Mouse (Mus musculus): Measurements from ENCODE around the gene Trim17.
A peak's percentile ranks its signal among the peaks of the same experiment; 100 is the strongest.

Trim17 gene

DNA sequence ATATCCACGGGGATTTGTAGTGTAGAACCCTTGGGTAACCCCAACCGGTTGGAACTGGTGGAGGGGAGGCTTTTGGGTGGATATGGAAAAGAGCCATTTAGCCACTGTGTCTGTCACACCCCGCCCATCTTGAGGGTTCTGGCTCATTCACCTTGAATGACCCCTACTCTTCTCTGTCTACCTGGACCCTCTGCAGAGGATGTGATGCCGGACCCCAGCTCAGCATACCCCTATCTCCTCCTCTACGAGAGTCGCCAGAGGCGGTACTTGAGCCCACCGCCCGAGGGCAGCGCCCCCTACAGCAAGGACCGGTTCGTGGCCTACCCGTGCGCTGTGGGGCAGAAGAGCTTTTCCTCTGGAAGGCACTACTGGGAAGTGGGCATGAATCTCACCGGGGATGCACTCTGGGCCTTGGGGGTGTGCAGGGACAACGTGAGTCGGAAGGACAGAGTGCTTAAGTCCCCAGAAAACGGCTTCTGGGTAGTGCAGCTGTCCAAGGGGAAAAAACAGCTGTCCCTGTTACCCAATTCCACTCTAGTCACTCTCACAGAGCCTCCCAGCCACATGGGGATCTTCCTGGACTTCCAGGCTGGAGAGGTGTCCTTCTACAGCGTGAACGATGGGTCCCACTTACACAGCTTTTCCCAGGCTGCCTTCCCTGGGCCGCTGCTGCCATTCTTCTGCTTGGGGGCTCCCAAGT is 16.5 kb downstream of the Trim17 start:
- DNase-seq = no peak

DNA sequence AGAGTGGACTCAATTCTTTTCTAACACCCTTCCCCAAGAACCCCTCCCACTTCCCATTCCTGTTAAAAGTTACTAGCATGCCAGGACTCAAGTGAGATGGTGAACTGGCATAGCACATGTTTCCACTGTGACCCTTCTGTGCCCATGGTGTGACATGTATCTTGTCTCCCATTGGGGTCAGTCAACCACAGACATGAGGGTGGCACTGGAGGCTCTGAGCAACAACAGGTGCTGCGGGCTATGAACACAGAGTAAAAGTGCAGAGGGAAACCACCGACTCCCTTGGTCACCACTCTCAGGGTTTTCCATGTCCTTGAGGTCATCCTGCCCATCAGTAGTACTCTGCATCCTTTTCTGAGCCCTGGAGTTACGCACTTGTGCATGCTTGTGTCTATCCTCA is 17.3 kb downstream of the Trim17 start:
- DNase-seq = no peak

DNA sequence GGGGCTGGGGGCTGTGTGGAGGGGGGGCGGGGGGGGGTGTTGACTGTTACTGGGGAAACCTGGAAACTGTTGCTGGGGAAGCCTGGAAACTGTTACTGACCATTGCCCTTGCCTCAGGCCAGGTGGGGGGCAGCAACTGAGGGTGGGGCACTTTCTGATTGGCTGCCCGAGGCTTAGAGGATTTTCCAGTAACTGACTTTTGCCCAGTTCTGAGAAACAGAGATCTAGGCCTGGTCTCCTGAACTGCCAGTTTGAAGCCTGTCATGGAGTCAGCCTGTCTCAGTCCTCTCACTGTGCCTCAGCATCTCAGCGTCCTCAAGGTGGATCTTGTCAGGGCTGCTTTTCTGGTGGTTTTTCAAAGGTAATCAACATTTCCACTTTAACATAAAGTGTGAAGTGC is 19.9 kb downstream of the Trim17 start:
- no peak for DNase-seq

DNA sequence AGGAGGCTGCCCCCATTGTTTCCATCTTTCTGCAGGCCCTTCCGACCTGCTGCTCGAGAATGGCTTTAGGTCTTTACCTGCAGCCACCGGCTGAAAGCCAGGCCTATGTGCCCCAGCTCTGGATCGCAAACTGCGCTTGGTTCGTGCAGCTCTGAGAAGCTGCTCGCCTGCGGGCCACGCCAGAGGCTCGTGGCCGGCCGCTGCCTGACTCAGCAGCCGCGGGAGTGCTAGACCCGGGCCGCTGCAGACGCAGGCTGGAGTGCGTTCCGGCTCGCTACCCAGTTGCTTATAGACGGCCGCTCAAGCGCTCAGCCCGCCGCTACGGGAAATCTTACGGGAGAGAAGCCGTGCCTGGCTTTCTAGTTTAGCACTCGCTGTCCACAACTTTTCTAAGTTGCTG is 22.7 kb downstream of the Trim17 start:
- DNase-seq = no peak

DNA sequence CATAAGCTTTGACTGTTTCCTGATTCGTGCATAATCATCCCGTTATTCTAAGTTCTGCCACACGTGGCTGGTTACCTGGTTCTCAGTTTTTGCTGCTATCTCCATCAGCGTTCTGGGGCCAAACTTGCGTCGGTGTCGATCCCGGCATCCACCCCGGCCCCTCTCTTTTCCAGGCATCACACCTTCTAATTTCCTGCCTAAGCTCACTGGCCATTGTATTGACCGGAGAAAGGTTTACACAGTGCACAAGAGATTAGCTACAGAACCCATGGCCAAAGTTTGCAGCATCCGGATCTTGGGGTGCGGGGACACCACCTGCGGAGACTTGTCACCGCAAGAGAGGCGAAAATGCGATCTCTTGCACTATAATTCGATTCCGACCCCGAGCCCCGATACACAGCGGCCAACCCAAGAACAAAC is 23.1 kb downstream of the Trim17 start:
- DNase-seq = no peak

DNA sequence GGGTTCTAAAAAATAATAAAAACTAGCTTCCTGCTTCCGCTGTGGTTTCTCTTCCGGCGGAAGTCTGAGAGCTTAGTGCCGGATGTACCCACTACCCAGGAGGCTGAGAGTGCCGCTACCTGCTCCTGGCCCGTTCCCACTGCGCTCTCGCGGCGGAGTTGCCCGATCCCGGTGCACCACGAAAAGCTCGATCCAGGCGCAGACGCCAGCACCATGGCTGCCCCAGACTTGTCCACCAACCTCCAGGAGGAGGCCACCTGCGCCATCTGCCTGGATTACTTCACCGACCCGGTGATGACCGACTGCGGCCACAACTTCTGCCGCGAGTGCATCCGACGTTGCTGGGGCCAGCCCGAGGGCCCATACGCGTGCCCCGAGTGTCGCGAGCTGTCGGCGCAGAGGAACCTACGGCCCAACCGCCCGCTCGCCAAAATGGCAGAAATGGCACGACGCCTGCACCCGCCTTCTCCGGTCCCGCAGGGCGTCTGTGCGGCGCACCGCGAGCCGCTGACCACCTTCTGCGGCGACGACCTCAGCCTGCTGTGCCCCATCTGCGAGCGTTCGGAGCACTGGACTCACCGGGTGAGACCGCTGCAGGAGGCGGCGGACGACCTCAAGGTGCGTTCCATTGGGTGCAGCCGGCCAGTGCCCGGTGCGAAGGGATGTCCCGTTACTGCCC is 23.7 kb downstream of the Trim17 start, which contains the start of gene Trim11:
Gene Trim11, plus strand, starts transcription at position 67 of the 679 bp plus-strand sequence.
- DNase-seq = peak; percentile 46

DNA sequence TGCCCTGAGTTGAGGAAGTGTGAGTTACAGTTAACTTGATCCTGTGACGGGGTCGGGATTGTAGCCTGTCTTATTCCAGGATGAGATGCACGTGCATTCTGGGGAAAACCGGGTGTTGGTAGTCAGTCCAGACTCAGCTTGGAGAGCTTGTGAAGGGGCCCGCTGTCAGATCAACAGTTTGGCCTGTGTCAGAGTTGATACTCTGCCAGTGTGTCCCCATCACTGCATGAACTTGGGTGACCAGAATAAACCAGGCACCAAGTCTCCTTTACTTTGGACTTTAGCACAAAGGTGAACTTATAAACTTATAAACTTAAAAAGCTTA is 24.2 kb downstream of the Trim17 start:
- DNase-seq = no peak

DNA sequence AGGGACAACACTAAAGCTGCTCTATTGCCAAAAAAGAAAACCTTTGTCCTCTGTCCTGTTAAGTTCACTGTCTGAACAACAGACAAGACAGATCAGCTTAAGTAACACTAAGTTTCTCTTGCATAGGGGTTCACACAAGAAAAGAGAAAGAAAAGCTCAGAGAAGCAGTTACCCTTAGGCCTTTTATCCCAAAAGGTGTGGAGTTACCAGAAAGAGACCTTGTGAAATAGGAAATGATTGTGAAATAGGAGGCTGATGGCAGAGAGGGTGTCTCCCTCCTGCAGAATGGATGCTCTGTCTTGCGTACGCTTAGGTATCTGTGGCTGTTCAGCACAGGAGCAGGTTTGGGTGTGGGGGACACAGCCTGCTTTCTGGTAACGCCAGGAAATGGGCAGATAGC is 24.7 kb downstream of the Trim17 start:
- no peak for DNase-seq

DNA sequence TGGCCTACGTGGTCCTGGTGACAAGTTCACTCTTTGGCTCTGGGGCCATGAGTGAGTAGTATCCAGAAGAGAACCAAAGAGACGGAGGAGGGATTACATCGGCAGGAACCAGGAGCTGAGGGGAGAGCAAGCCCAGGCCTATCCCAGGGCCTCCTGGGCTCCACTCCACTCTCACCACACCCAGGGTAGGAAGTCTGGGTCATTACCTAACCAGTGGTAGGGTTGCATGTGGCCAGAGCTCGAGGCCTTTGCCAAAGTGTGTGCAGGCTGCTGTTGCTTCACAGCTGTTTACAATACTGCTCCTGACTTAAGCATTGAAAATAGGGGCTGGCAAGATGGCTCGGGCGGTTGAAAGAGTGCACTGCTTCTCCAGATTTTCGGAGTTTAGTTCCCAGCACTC is 25.2 kb downstream of the Trim17 start:
- no peak for DNase-seq

DNA sequence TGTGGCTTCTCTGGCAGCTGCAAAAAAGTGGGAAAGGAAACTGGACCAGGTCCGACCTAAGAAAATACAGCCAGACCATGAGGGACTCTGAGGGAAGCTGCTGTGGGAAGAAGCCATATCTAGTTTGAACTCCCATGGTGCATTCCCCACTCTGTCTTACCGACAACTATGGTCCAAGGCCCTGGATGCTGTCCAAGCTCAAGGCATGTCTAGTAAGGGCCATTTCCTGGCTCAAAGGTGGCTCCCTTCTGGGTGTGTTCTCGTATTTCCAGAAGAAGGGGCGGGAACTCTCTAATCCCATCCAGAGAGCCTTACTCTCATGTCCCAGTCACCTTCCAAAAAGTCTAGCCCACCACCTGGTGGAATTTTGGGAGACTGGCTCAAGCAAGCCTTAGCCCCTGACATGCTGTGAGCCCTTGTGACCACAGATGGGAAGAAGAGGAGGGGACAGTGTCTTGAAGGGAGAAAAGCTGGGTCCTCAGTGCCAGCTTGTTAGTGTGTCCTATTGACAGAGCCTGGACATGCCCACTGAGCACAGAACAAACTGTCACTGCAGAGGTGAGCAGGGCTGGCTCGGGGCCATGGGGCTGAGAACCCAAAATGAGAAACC is 26.0 kb downstream of the Trim17 start:
- no peak for DNase-seq

DNA sequence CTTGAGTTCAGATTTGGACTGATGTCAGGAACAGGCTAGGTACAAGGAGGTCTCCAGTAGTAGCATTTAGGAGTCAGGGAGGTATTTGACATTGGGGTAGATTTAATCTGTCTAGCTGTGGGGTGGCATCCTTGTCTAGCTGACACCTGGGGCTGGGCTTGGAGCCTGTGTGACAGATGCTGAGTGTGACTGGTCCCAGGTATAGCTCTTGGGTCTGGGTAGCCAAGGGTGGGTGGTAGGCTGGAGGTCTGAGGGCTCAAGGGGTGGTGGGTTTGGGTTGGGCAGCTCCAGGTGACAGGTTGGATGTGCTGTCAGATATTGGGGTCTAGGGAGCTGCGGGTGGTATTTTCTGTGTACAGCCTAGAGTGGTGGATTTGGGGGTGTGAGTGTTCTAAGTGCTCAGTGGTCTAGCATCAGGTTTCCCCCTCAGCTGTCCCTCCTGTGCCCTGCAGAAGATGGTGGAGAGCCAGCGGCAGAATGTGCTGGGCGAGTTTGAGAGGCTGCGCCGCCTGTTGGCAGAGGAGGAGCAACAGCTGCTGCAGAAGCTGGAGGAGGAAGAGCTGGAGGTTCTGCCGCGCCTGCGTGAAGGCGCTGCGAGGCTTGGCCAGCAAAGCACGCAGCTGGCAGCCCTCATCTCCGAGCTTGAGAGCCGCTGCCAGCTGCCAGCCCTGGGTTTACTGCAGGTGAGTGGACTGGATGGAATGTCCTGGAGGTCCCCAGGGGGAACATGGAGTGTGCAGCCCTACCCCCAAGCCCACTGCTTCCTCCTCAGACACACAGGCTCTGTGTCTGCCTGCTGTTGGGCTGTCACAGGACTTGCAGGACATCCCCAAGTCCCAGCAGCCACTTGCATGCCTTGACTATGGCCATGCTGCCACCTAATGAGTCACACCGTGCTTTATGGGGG is 27.3 kb downstream of the Trim17 start:
- DNase-seq = no peak

DNA sequence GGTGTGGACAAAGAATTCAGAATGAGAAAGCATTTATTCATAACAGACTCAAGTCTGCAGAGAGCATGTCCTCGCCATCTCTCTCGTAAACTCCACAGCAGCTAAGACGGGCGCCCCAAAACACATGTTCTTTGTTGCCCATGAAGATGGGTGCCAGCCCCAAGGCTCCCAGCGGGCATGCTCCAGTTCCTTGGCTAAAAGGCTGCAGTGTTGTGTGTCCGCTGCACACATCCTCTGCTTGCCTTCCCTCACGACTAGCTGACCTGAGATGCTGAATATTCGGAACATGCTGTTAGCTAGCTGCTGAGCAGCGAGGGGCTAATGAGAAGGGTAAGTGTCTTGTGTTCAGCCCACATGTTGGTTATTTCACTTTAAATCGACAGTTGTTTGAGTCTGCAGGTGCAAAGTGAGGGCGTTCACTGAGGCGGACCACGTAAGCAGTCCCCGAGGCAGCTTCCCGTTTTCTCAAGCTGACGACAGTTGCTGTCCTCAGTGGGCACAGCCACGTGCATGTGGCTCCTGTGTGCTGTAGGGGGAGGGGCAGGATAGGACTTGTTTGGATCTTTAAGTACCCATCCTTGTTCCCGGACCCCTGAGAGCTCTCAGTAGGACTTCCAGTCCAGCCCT is 28.1 kb downstream of the Trim17 start:
- DNase-seq = no peak

DNA sequence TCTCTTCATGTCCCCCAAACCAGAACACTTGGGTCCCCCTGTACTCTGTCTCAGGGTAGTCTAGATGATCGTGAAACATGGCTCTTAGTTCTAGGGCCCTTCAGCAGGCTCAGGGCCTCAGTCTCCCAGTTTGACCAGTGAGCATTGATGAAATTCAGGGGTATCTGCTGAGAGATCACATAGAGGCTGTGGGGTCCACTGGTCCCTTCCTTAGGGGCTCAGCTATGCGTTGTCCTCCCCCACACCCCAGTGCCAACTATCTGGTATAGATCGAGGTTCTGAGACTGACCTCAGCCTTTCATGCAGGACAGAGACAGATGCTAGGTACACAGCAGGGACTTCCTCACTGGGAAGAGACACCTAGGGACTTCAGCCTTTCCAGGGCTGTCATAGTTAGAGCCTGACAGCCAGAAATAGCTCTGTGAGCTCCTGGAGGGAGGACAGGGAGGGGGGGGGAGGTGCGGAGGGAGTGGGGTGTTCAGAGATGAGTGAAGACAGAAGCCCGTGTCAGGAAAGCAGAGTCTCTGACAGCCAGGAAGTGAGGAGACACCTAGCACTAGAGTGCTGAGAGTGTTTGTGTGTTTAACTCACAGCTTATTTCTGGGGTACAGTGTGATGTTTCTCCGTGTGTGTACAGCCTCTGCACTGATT is 29.3 kb downstream of the Trim17 start:
- DNase-seq = no peak

DNA sequence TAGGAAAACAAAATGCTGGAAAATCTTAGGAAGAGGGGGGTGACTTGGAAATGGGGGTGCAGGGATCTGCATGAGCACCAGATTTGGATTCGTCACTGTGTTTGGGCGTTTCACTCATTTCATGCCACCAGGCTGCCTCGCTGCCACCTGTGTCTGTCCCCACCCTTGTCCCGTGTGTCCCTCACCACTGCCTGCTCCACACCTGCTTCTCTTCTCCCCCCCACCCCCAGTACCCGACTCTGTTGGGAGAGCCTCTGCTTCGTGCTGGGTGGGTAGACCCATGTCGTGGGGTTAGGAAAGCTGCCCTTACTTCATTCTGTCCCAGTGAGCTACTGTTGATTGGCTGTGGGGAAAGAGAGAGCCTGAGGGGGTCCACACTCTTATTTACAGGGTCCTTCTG is 30.2 kb downstream of the Trim17 start:
- DNase-seq = no peak

DNA sequence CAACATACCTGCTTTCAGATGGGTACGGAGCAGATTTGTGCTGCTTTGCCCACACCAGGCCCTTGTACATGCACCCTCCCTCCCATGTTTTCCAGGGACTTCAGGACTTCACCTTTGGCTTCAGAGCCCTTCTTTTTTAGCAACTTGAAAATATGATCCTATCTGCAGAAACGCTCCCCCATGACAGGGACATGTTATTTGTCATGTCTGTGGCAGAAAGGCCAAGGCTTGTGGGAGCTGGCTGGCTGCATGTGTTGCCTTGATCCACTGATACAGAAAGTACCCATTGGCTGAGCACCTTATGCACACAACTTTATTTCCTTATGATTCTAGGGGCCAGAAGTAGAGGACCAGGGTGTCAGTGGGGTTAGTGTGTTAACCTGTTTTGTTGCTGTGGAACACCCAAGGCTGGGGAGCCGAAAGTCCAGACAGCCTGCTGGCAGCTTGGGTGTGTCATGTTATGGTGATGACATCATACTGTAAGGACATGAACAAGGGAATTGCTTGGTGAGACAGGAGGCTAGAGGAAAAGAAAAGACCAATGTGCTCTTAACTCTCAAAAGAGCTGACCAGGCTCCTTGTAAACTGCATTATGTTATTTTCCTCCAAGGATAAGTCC is 30.9 kb downstream of the Trim17 start:
- no peak for DNase-seq

DNA sequence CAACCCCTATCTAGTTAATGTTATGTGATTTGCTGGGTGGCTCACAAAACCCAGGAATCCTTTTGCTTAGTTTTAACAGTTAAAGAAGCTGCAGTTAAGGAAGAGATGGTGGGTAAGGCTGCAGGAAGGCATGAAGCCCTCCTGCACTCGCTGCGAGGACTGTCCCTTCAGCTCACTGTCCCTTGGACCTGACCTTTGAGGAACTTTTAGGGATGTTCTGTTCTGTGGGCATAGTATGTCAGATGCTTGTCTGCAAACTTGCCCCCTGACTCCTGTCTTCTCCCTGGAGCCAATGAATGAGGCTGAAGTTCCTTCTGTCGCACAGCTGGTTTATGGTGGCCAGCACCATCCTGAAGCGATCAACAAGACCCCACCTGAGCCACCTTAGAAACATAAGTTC is 34.7 kb downstream of the Trim17 start:
- DNase-seq = no peak

DNA sequence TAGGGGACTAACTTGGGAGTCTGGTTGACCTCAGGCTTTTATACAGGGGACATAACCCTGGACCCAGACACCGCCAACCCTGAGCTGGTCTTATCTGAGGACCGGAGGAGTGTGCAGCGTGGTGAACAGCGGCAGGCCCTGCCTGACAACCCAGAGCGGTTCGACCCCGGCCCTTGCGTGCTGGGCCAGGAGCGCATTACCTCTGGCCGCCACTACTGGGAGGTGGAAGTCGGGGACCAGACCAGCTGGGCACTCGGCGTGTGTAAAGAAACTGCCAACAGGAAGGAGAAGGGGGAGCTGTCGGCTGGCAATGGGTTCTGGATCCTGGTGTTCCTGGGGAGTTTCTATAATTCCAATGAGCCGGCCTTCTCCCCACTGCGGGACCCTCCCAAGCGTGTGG is 35.7 kb downstream of the Trim17 start:
- no peak for DNase-seq

DNA sequence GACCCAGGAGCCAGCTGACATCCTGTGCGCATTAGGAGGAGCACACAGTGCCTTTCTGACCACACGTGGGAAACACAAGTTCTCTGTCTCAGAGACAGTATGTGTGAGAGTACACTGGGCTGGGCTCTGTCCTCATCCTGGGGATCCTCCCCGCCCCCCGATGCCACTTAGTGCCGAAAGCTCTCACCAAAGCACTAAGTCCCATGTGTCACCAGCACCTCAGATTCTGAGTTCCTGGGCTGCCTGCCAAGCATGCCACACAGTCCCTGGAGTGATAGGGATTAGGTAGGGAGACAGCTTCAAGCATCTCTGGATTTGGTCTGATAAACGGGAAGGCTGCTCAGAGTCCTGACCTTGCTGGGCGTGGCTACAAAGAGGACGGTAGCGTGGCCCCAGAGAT is 36.3 kb downstream of the Trim17 start:
- no peak for DNase-seq

DNA sequence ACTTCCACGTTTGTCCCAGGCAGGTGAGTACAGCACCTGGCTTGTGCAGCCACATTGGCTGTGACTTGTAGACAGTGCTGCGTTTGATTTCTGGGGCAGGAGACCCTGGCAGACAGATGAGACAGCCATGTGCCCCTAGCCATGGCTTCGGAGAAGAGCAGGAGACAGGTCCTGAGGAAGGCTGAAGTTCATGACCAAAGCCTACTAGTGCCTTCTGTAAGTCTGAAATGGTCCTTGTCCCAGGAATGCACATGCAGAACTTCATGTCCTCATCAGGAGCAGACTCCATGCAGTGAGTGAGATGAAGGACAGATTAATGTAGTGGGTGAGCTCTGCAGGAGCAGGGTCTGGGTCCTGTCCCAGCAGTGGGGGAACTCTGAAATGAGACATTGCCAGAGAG is 37.4 kb downstream of the Trim17 start:
- no peak for DNase-seq

DNA sequence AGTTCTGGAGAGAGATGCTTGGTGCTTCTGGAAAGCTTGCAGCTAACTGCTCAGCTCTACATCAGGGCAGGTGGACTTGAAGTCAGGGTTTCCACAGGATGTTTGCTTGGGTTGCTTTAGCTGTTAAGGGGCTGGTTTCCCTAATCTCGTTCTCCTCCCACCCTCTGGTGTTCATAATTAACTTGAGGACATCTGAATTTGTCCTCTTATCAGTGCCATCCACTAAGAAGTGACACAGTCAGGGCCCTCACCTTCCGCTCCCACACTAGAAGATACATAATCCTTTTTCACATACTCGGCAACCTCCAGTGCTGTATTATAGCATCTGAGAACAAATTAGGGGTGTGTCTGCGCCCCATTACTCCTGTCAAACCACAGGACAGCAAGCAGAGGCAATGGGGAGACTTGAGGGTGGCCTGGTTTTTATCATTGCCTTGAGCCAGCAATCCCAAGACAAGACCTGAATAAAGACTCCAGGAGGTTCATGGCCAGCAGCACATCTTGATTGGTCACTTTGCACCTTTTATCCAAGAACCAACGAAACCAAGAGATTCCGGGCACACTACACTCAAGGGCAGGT is 38.7 kb downstream of the Trim17 start:
- no peak for DNase-seq

DNA sequence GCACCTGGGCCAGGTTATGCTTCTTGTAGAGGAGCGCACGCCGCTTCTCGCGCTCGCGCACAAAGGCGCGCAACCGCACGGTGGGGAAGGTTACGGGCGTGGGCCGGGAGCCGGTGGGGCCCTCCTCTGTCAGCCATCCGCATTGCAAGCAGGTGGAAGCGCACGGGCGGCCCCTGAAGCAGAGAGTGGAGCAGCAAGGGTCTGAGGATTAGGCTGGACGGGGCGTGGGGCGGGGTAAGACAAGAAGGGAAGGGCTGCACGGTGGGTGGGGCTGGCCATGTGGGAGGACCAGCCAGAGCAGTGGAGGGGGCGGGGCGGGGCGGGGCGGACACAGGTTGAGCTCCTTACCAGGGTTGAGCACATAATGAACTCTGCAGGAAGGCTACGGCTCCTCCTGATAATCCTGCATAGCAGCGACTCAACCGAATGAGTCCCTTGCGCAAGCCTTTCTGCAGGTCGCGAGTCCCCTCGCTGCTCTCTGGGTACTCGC is 39.9 kb downstream of the Trim17 start:
- DNase-seq = peak; percentile 34
